Mouse (Mus musculus) heart, embryonic 12.5 days (tissue): ENCODE measurements around the gene Stx2. TPM values are rescaled to one million over a fixed set of nuclear protein-coding genes. Genes with fewer than 3 reads are reported as not detected.

Experiments used
- ATAC-seq: fragments of 200-750 bp; cut with Nextera tagmentation; 2 replicates; pipeline ENCODE4 v1.8.0; 2017; ENCODE audit warnings: moderate TSS enrichment, moderate library complexity; ENCODE audit not compliant: insufficient number of reproducible peaks, low FRiP score
- H3K27ac ChIP-seq: fragments of 300-500 bp; sonication (generic); 2 replicates; pipeline ENCODE4 v1.5.1; 2016; ENCODE audit warnings: mild to moderate bottlenecking, moderate library complexity; ENCODE audit not compliant: poor library complexity, severe bottlenecking
- H3K27me3 ChIP-seq: fragments of 300-500 bp; sonication (generic); replicated peaks from 2 replicates; pipeline ENCODE4 v1.6.1; 2016; ENCODE audit warnings: mild to moderate bottlenecking, moderate library complexity
- H3K36me3 ChIP-seq: fragments of 300-500 bp; sonication (generic); 2 replicates; pipeline ENCODE4 v1.6.1; 2016; ENCODE audit warnings: mild to moderate bottlenecking, moderate library complexity
- H3K4me1 ChIP-seq: fragments of 300-500 bp; sonication (generic); replicated peaks from 2 replicates; pipeline ENCODE4 v1.6.1; 2016; ENCODE audit warnings: mild to moderate bottlenecking
- H3K4me2 ChIP-seq: fragments of 300-500 bp; sonication (generic); 2 replicates; pipeline ENCODE4 v1.6.1; 2016; ENCODE audit warnings: mild to moderate bottlenecking, moderate library complexity
- H3K4me3 ChIP-seq: fragments of 300-500 bp; sonication (generic); 2 replicates; pipeline ENCODE4 v1.5.1; 2016; ENCODE audit warnings: mild to moderate bottlenecking
- H3K9ac ChIP-seq: fragments of 300-500 bp; sonication (generic); 2 replicates; pipeline ENCODE4 v1.6.1; 2016; ENCODE audit warnings: mild to moderate bottlenecking, moderate library complexity
- H3K9me3 ChIP-seq: fragments of 300-500 bp; sonication (generic); replicated peaks from 2 replicates; pipeline ENCODE4 v1.6.1; 2016; ENCODE audit warnings: mild to moderate bottlenecking, moderate library complexity
- WGBS: fragments of 180-500 bp; shearing (Covaris S2); methylation state at CpG from one replicate; pipeline ENCODE4 v1.1.7; 2016; 5-methylcytosine and 5-hydroxymethylcytosine counted together
- polyA plus RNA-seq: library from polyadenylated mRNA; unstranded; fragments of >200 nt; fragmentation: Nextera tagmentation; extraction: Ambion mirVana; gene quantifications from 2 replicates; pipeline ENCODE4 v1.2.1, GENCODE M21; 2016

Stx2 gene
- polyA plus RNA-seq, 1 experiment from 2014 or later, result 21.3 TPM

GRCm38 (mm10) chr5:128952291-128953195, 55.8 kb downstream of the Stx2 start:
- H3K27ac ChIP-seq, result no peak overlapping the region
- H3K9ac ChIP-seq, result peak overlapping the region; percentile 48
- H3K4me1 ChIP-seq, result peaks cover 19% of the 10 kb centered on the region
- H3K36me3 ChIP-seq, result no peaks in the 10 kb centered on the region
- under 1% methylated on average over 35 of the region's 35 CpGs for WGBS
- peak overlapping the region; percentile 51 for H3K4me3 ChIP-seq
- H3K27me3 ChIP-seq, result peaks cover 46% of the 10 kb centered on the region
- no peak for ATAC-seq
- H3K4me2 ChIP-seq, result peak overlapping the region; percentile 92
- 0 out of 2 replicates have a peak, but pooled peaks cover 5% of the 10 kb centered on the region for H3K9me3 ChIP-seq

DNA sequence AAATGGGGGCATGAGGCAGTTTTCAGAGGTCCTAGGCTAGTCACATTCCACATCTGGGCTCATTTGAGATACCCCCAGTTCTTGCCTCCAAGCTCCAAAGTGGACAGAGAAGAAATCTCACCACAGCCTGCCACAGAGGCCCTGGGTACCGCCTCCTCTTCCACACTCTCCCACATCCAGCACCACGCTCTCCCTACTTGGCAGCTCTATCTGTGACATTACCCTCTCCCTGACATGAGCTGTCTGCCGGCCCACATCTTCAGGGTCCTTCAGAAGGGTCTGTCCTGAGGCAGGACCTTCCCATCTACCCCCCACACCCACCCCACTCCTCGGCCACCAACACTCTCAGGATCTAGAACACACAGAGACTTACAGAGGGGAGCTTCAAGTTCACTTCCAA, 56.9 kb downstream of the Stx2 start:
- no peak overlapping the region for H3K27ac ChIP-seq
- no peak for ATAC-seq
- H3K4me1 ChIP-seq, result peaks cover 17% of the 10 kb centered on the region
- no peak overlapping the region for H3K9ac ChIP-seq
- 0 out of 2 replicates have a peak, but pooled peaks cover 5% of the 10 kb centered on the region for H3K9me3 ChIP-seq
- H3K27me3 ChIP-seq, result peaks cover 46% of the 10 kb centered on the region
- H3K4me2 ChIP-seq, result peak overlapping the region; percentile 92
- H3K36me3 ChIP-seq, result no peaks in the 10 kb centered on the region
- no peak overlapping the region for H3K4me3 ChIP-seq
- 35% methylated on average over 4 of the region's 4 CpGs for WGBS

DNA sequence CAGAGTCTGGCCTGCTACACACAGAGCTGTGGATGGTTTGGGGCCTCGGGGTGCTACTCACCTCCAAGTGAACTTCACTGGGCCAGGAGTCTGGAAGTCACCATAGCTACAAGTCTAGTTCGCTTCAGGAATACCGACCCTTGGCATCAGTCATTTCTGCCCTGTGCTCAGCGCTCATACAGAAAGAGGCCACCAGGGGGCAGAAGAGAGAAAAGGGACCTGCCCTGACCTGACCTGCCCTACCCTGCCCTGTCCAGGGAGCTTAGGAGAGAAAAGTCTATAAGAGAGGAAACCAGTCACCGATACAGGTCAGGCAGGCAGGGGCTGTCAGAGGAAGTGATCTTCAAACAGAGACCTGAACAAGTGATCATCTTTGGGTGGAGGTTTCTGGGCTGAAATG, 61.3 kb downstream of the Stx2 start:
- Histone ChIP-seq H3K27me3 (peaks cover 28% of the 10 kb centered on the region), H3K9ac (no peak overlapping the region), H3K4me1 (peaks cover 3% of the 10 kb centered on the region), H3K36me3 (no peaks in the 10 kb centered on the region), H3K4me3 (no peak overlapping the region), H3K27ac (no peak overlapping the region), H3K9me3 (0 out of 2 replicates have a peak, but pooled peaks cover 6% of the 10 kb centered on the region), H3K4me2 (no peak overlapping the region)
- ATAC-seq, result no peak
- 65% methylated on average over 5 of the region's 5 CpGs for WGBS

DNA sequence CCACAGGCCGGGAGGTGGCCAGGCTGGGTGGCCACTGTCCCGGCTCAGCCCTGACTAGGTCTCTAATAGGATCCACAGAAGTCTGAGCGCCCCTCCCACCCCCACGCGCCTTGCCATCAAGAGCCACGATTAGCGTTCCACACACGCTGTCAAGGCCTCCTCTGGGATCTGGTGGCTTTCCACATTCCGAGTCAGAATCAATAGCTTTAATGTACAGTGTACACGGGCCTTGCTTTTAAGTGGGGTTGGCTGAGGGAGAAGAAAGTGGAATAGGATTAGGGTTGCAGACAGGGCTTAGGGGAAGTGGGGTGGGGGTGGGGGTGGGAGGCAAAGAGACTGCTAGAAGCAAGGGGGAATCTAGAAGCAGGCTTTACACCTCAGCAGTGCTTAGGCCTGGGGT, 67.9 kb downstream of the Stx2 start:
- WGBS, result 67% methylated on average over 10 of the region's 10 CpGs
- Histone ChIP-seq H3K36me3 (no peaks in the 10 kb centered on the region), H3K27me3 (no peaks in the 10 kb centered on the region), H3K4me3 (no peak overlapping the region), H3K4me2 (no peak overlapping the region), H3K9ac (no peak overlapping the region), H3K4me1 (peaks cover 5% of the 10 kb centered on the region; the same call in 1 of the 2 replicates), H3K9me3 (peaks cover 9% of the 10 kb centered on the region), H3K27ac (no peak overlapping the region)
- no peak for ATAC-seq

- Histone ChIP-seq H3K27me3 (no peaks in the 10 kb centered on the region), H3K27ac (no peak overlapping the region), H3K9ac (no peak overlapping the region), H3K4me3 (no peak overlapping the region), H3K9me3 (peaks cover 11% of the 10 kb centered on the region; the same call in 1 of the 2 replicates), H3K36me3 (no peaks in the 10 kb centered on the region), H3K4me2 (no peak overlapping the region), H3K4me1 (peaks cover 7% of the 10 kb centered on the region)
- WGBS, result 44% methylated on average over 6 of the region's 6 CpGs
- ATAC-seq, result peak; percentile 87
These were observed 72.9 kb downstream of the Stx2 start for GRCm38 (mm10) chr5:128935359-128935899.

Other genes with a start within 250 kb of the Stx2 start
- gene Rimbp2, start 55.1 kb downstream of the Stx2 start, polyA plus RNA-seq, result 0.10 and 0.13 TPM in 2 replicates
- 426 and 432 TPM in 2 replicates for gene Ran, start 11.5 kb upstream of the Stx2 start, polyA plus RNA-seq
- 0.31 and 0.54 TPM in 2 replicates for gene Adgrd1, start 88.2 kb upstream of the Stx2 start, polyA plus RNA-seq